22 mouse cellular contexts compared by ENCODE assay signal in genomic region chr5:53801379-53801778, GRCm38 (mm10). TPM values are rescaled to one million over a fixed set of nuclear protein-coding genes. Genes with fewer than 3 reads are reported as not detected.
DNase-seq lines count a peak whose midpoint lies in the region; ATAC-seq and TF ChIP-seq lines count a peak whose summit lies in the region.
"Had no signal": no experiment of that assay in that cellular context is flagged by ENCODE, and none has a peak within 500 bp of the region (broad histone marks: within the 10 kb centered on the region; RNA-seq: fewer than 3 reads in every experiment).

No protein-coding gene starts in this region.

- WGBS in kidney, embryonic 14.5 days, result 69% methylated on average over 2 of the region's 2 CpGs

- no peaks in the 10 kb centered on the region for H3K4me1 ChIP-seq in kidney, embryonic 14.5 days (ENCODE audit: control insufficient read depth, insufficient read depth, low read length)
- H3K4me1 ChIP-seq: embryonic facial prominence, embryonic 13.5 days; forebrain, embryonic 12.5 days; forebrain, embryonic 15.5 days; hindbrain, embryonic 12.5 days; hindbrain, embryonic 15.5 days had no signal

- H3K9ac ChIP-seq in kidney, embryonic 14.5 days (ENCODE audit: low read depth, low read length), result no peak overlapping the region
- H3K9ac ChIP-seq: embryonic facial prominence, embryonic 13.5 days; forebrain, embryonic 12.5 days; forebrain, embryonic 15.5 days; hindbrain, embryonic 12.5 days; hindbrain, embryonic 15.5 days had no signal

- no peak for TF ChIP-seq CTCF in Patski (IDR thresholded peaks at IDR 0.05)

- no peaks in the 10 kb centered on the region for H3K27me3 ChIP-seq in Patski
- H3K27me3 ChIP-seq in kidney, embryonic 14.5 days (ENCODE audit: control insufficient read depth, insufficient read depth, low read length), result no peaks in the 10 kb centered on the region
- H3K27me3 ChIP-seq: embryonic facial prominence, embryonic 13.5 days; forebrain, embryonic 15.5 days; hindbrain, embryonic 15.5 days had no signal

- H3K27ac ChIP-seq in kidney, embryonic 14.5 days (ENCODE audit: low read depth, low read length), result no peak overlapping the region
- H3K27ac ChIP-seq: embryonic facial prominence, embryonic 13.5 days; forebrain, embryonic 12.5 days; forebrain, embryonic 15.5 days; heart, adult 2 months; hindbrain, embryonic 12.5 days; hindbrain, embryonic 15.5 days had no signal

- H3K9me3 ChIP-seq in kidney, embryonic 14.5 days (ENCODE audit: control insufficient read depth, low read length), result no peaks in the 10 kb centered on the region
- H3K9me3 ChIP-seq: embryonic facial prominence, embryonic 13.5 days; forebrain, embryonic 12.5 days; forebrain, embryonic 15.5 days; G1E; hindbrain, embryonic 12.5 days; hindbrain, embryonic 15.5 days had no signal

- POLR2A ChIA-PET in Patski (lab: Charles Lee), result no interaction called here

- H3K36me3 ChIP-seq in kidney, embryonic 14.5 days (ENCODE audit: control insufficient read depth, insufficient read depth, low read length), result no peaks in the 10 kb centered on the region
- H3K36me3 ChIP-seq: embryonic facial prominence, embryonic 13.5 days; forebrain, embryonic 12.5 days; forebrain, embryonic 15.5 days; G1E; hindbrain, embryonic 12.5 days; hindbrain, embryonic 15.5 days had no signal

- in situ Hi-C loops in Patski (cut with MboI; ENCODE audit: low pct_unique_long_range_greater_than_20kb), result no loop called here

- no peak overlapping the region for H3K4me3 ChIP-seq in kidney, embryonic 14.5 days (ENCODE audit: low read length)
- H3K4me3 ChIP-seq: embryonic facial prominence, embryonic 13.5 days; forebrain, embryonic 12.5 days; forebrain, embryonic 15.5 days; heart, adult 2 months; hindbrain, embryonic 12.5 days; hindbrain, embryonic 15.5 days had no signal

- CTCF ChIA-PET in Patski (lab: Charles Lee), result no interaction called here

- ATAC-seq in Patski, result peak; percentile 74
- no peak for ATAC-seq in kidney, embryonic 14.5 days (ENCODE audit: low FRiP score, low TSS enrichment)
- ATAC-seq: forebrain, embryonic 15.5 days; intestine, postnatal 0 days had no signal

- H3K4me2 ChIP-seq in kidney, embryonic 14.5 days (replicated peaks; ENCODE audit: low read depth, low read length), result no peak overlapping the region
- H3K4me2 ChIP-seq: embryonic facial prominence, embryonic 13.5 days; forebrain, embryonic 12.5 days; forebrain, embryonic 15.5 days; heart, embryonic 11.5 days; hindbrain, embryonic 12.5 days; hindbrain, embryonic 15.5 days had no signal

- DNase-seq in 3134 (ENCODE audit: extremely low read depth, insufficient read length, low spot score) (peak; percentile 16), 3T3-L1 (ENCODE audit: low read depth, low spot score) (peak; percentile 88), Patski (ENCODE audit: low read depth, low spot score) (no peak)
- no peak for DNase-seq in spleen, postnatal 4 days (ENCODE audit: low spot score in 2 of 2)
- no peak for DNase-seq in spleen, adult 12 weeks (ENCODE audit: low spot score)
- DNase-seq: adrenal gland, postnatal 10 days; adrenal gland, postnatal 36 days; B cell, adult 2 months; cerebellum, adult 18-20 months; cerebellum, adult 9-10 months; cerebellum, postnatal 14 days; gastrocnemius, postnatal 25 days; heart, adult 2 months had no signal

RNA-seq across cellular contexts. Expression of gene Tbc1d19, which starts 8.0 kb away (rescaled TPM):
- polyA plus RNA-seq in Patski (2021), result 60.6 TPM
- 38.6 and 43.8 TPM in 2 replicates for polyA plus RNA-seq in kidney, embryonic 14.5 days (2014; fragmentation: Nextera tagmentation; extraction: Ambion mirVana)

Comparison
In these comparisons a context has a peak if more than half of its experiments do, and no peak if none do; other contexts are left out.
1. DNase-seq: peak in 3134 (single experiment) and 3T3-L1 (single experiment); none in Patski (single experiment), spleen, postnatal 4 days (0 of 2) and spleen, adult 12 weeks (single experiment).